Mouse (Mus musculus): ENCODE measurements around the gene Nudt6. TPM values are rescaled to one million over a fixed set of nuclear protein-coding genes. Genes with fewer than 3 reads are reported as not detected.

The Nudt6 gene
- polyA plus RNA-seq, 1 experiment: 10.8 TPM

GRCm38 (mm10) chr3:37373712-37374111, 46.3 kb downstream of the Nudt6 start:
- no peak for TF ChIP-seq MAX (IDR thresholded peaks at IDR 0.05; ENCODE audit: low read depth)
- TF ChIP-seq MYOD1 (IDR thresholded peaks at IDR 0.05; ENCODE audit: control insufficient read depth in 1 of 3, insufficient read length in 2 of 3, low read depth in 2 of 3): no peak
- TF ChIP-seq MYOG (IDR thresholded peaks at IDR 0.05; ENCODE audit: control insufficient read depth in 1 of 3, insufficient read depth in 1 of 3, insufficient read length in 2 of 3, low read depth in 2 of 3): no peak
- no peak for TF ChIP-seq POLR2AphosphoS2 (IDR thresholded peaks at IDR 0.05; ENCODE audit: insufficient read length, low read depth)
- no peak for TF ChIP-seq USF1 (IDR thresholded peaks at IDR 0.05; ENCODE audit: low read depth)
- TF ChIP-seq TCF12 (IDR thresholded peaks at IDR 0.05; ENCODE audit: insufficient read depth, poor library complexity, severe bottlenecking): no peak
- no peak for TF ChIP-seq POLR2A (IDR thresholded peaks at IDR 0.05; ENCODE audit: insufficient read length, low read depth)
- TF ChIP-seq REST (IDR thresholded peaks at IDR 0.05; ENCODE audit: insufficient read depth, insufficient read length): no peak
- TF ChIP-seq CEBPB (IDR thresholded peaks at IDR 0.05; ENCODE audit: insufficient read depth, poor library complexity, severe bottlenecking): no peak
- no peak for TF ChIP-seq SRF (IDR thresholded peaks at IDR 0.05; ENCODE audit: control insufficient read depth, insufficient read length, low read depth)
- no peak for TF ChIP-seq E2F4 (IDR thresholded peaks at IDR 0.05; ENCODE audit: insufficient read depth)
- TF ChIP-seq TCF3 (IDR thresholded peaks at IDR 0.05; ENCODE audit: insufficient read length, low read depth): no peak
- no peaks in the 10 kb centered on the region for H3K36me3 ChIP-seq (ENCODE audit: control insufficient read depth, insufficient read depth)
- H3K4me3 ChIP-seq: no peak overlapping the region
- H3ac ChIP-seq (ENCODE audit: control insufficient read depth, insufficient read length): no peak overlapping the region
- no peaks in the 10 kb centered on the region for H3K27me3 ChIP-seq (ENCODE audit: control insufficient read depth, insufficient read depth, insufficient read length)
- no peak overlapping the region for H3K4me2 ChIP-seq (ENCODE audit: low read depth)
- H3K79me2 ChIP-seq (ENCODE audit: control insufficient read depth, insufficient read depth): no peaks in the 10 kb centered on the region

GRCm38 (mm10) chr3:37370407-37370806, 49.6 kb downstream of the Nudt6 start:
- peak overlapping the region; percentile 45 for H3K4me2 ChIP-seq (ENCODE audit: low read depth)
- no peak overlapping the region for H3ac ChIP-seq (ENCODE audit: control insufficient read depth, insufficient read length)
- H3K36me3 ChIP-seq (ENCODE audit: control insufficient read depth, insufficient read depth): no peaks in the 10 kb centered on the region
- H3K79me2 ChIP-seq (ENCODE audit: control insufficient read depth, insufficient read depth): no peaks in the 10 kb centered on the region
- H3K27me3 ChIP-seq (ENCODE audit: control insufficient read depth, insufficient read depth, insufficient read length): no peaks in the 10 kb centered on the region
- H3K4me3 ChIP-seq: no peak overlapping the region
- TF ChIP-seq SRF (IDR thresholded peaks at IDR 0.05; ENCODE audit: control insufficient read depth, insufficient read length, low read depth) (no peak), CEBPB (IDR thresholded peaks at IDR 0.05; ENCODE audit: insufficient read depth, poor library complexity, severe bottlenecking) (no peak), POLR2A (IDR thresholded peaks at IDR 0.05; ENCODE audit: insufficient read length, low read depth) (no peak), TCF12 (IDR thresholded peaks at IDR 0.05; ENCODE audit: insufficient read depth, poor library complexity, severe bottlenecking) (no peak), POLR2AphosphoS2 (IDR thresholded peaks at IDR 0.05; ENCODE audit: insufficient read length, low read depth) (no peak)

GRCm38 (mm10) chr3:37366381-37367053, 53.5 kb downstream of the Nudt6 start:
- H3K27me3 ChIP-seq (ENCODE audit: control insufficient read depth, insufficient read depth, insufficient read length): no peaks in the 10 kb centered on the region
- H3ac ChIP-seq (ENCODE audit: control insufficient read depth, insufficient read length): no peak overlapping the region
- no peaks in the 10 kb centered on the region for H3K36me3 ChIP-seq (ENCODE audit: control insufficient read depth, insufficient read depth)
- no peaks in the 10 kb centered on the region for H3K79me2 ChIP-seq (ENCODE audit: control insufficient read depth, insufficient read depth)
- no peak overlapping the region for H3K4me2 ChIP-seq (ENCODE audit: low read depth)
- no peak for TF ChIP-seq CEBPB (IDR thresholded peaks at IDR 0.05; ENCODE audit: insufficient read depth, poor library complexity, severe bottlenecking)
- no peak for TF ChIP-seq MYOD1 (IDR thresholded peaks at IDR 0.05; ENCODE audit: control insufficient read depth in 1 of 3, insufficient read length in 2 of 3, low read depth in 2 of 3)
- TF ChIP-seq TCF12 (IDR thresholded peaks at IDR 0.05; ENCODE audit: insufficient read depth, poor library complexity, severe bottlenecking): no peak
- no peak for TF ChIP-seq USF1 (IDR thresholded peaks at IDR 0.05; ENCODE audit: low read depth)
- TF ChIP-seq E2F4 (IDR thresholded peaks at IDR 0.05; ENCODE audit: insufficient read depth): no peak
- no peak for TF ChIP-seq TCF3 (IDR thresholded peaks at IDR 0.05; ENCODE audit: insufficient read length, low read depth)
- no peak for TF ChIP-seq POLR2A (IDR thresholded peaks at IDR 0.05; ENCODE audit: insufficient read length, low read depth)
- TF ChIP-seq REST (IDR thresholded peaks at IDR 0.05; ENCODE audit: insufficient read depth, insufficient read length): no peak
- no peak for TF ChIP-seq MYOG (IDR thresholded peaks at IDR 0.05; ENCODE audit: control insufficient read depth in 1 of 3, insufficient read depth in 1 of 3, insufficient read length in 2 of 3, low read depth in 2 of 3)
- TF ChIP-seq SRF (IDR thresholded peaks at IDR 0.05; ENCODE audit: control insufficient read depth, insufficient read length, low read depth): no peak
- TF ChIP-seq MAX (IDR thresholded peaks at IDR 0.05; ENCODE audit: low read depth): no peak
- no peak for TF ChIP-seq POLR2AphosphoS2 (IDR thresholded peaks at IDR 0.05; ENCODE audit: insufficient read length, low read depth)
- H3K4me3 ChIP-seq: no peak overlapping the region

- TF ChIP-seq TCF3 (IDR thresholded peaks at IDR 0.05; ENCODE audit: insufficient read length, low read depth): no peak
- TF ChIP-seq E2F4 (IDR thresholded peaks at IDR 0.05; ENCODE audit: insufficient read depth): no peak
- TF ChIP-seq POLR2AphosphoS2 (IDR thresholded peaks at IDR 0.05; ENCODE audit: insufficient read length, low read depth): no peak
- no peak for TF ChIP-seq CEBPB (IDR thresholded peaks at IDR 0.05; ENCODE audit: insufficient read depth, poor library complexity, severe bottlenecking)
- TF ChIP-seq TCF12 (IDR thresholded peaks at IDR 0.05; ENCODE audit: insufficient read depth, poor library complexity, severe bottlenecking): no peak
- no peak for TF ChIP-seq POLR2A (IDR thresholded peaks at IDR 0.05; ENCODE audit: insufficient read length, low read depth)
- TF ChIP-seq USF1 (IDR thresholded peaks at IDR 0.05; ENCODE audit: low read depth): no peak
- no peak for TF ChIP-seq REST (IDR thresholded peaks at IDR 0.05; ENCODE audit: insufficient read depth, insufficient read length)
- TF ChIP-seq SRF (IDR thresholded peaks at IDR 0.05; ENCODE audit: control insufficient read depth, insufficient read length, low read depth): no peak
- no peak for TF ChIP-seq MYOG (IDR thresholded peaks at IDR 0.05; ENCODE audit: control insufficient read depth in 1 of 3, insufficient read depth in 1 of 3, insufficient read length in 2 of 3, low read depth in 2 of 3)
- TF ChIP-seq MAX (IDR thresholded peaks at IDR 0.05; ENCODE audit: low read depth): no peak
- no peak overlapping the region for H3K4me3 ChIP-seq
- H3K36me3 ChIP-seq (ENCODE audit: control insufficient read depth, insufficient read depth): no peaks in the 10 kb centered on the region
- H3K27me3 ChIP-seq (ENCODE audit: control insufficient read depth, insufficient read depth, insufficient read length): no peaks in the 10 kb centered on the region
- no peaks in the 10 kb centered on the region for H3K79me2 ChIP-seq (ENCODE audit: control insufficient read depth, insufficient read depth)
- no peak overlapping the region for H3K4me2 ChIP-seq (ENCODE audit: low read depth)
- no peak overlapping the region for H3ac ChIP-seq (ENCODE audit: control insufficient read depth, insufficient read length)
Observed at GRCm38 (mm10) chr3:37365976-37366375, 54.0 kb downstream of the Nudt6 start.
